Mouse (Mus musculus) limb, embryonic 10.5 days (tissue): ENCODE results near the gene Trim46. TPM values are rescaled to one million over a fixed set of nuclear protein-coding genes. Genes with fewer than 3 reads are reported as not detected.

ENCODE experiments used
- DNase-seq: peaks from one replicate; pipeline ENCODE4 v3.0.0-alpha.2; 2017; ENCODE audit warnings: low spot score
- H3K27ac ChIP-seq: fragments of 300-500 bp; sonication (generic); 2 replicates; pipeline ENCODE4 v1.5.1; 2016; ENCODE audit warnings: mild to moderate bottlenecking
- H3K27me3 ChIP-seq: fragments of 300-500 bp; sonication (generic); 2 replicates; pipeline ENCODE4 v1.6.1; 2016; ENCODE audit warnings: low read depth, mild to moderate bottlenecking; ENCODE audit not compliant: poor library complexity, severe bottlenecking
- H3K36me3 ChIP-seq: fragments of 300-500 bp; sonication (generic); 2 replicates; pipeline ENCODE4 v1.6.1; 2016; ENCODE audit warnings: mild to moderate bottlenecking, moderate library complexity
- H3K4me1 ChIP-seq: fragments of 300-500 bp; sonication (generic); 2 replicates; pipeline ENCODE4 v1.6.1; 2016
- H3K4me3 ChIP-seq: fragments of 300-500 bp; sonication (generic); 2 replicates; pipeline ENCODE4 v1.5.1; 2016; ENCODE audit warnings: mild to moderate bottlenecking, moderate library complexity
- H3K9me3 ChIP-seq: fragments of 300-500 bp; sonication (generic); replicated peaks from 2 replicates; pipeline ENCODE4 v1.6.1; 2016; ENCODE audit warnings: mild to moderate bottlenecking
- WGBS: fragments of 180-500 bp; shearing (Covaris S2); methylation state at CpG from one replicate; pipeline ENCODE4 v1.1.7; 2016; 5-methylcytosine and 5-hydroxymethylcytosine counted together
- polyA plus RNA-seq: library from polyadenylated mRNA; unstranded; fragments of >200 nt; fragmentation: Nextera tagmentation; extraction: Ambion mirVana; gene quantifications from 2 replicates; pipeline ENCODE4 v1.2.1, GENCODE M21; 2016

Gene Trim46
- polyA plus RNA-seq, 1 experiment from 2014 or later: 6.1 TPM

DNA sequence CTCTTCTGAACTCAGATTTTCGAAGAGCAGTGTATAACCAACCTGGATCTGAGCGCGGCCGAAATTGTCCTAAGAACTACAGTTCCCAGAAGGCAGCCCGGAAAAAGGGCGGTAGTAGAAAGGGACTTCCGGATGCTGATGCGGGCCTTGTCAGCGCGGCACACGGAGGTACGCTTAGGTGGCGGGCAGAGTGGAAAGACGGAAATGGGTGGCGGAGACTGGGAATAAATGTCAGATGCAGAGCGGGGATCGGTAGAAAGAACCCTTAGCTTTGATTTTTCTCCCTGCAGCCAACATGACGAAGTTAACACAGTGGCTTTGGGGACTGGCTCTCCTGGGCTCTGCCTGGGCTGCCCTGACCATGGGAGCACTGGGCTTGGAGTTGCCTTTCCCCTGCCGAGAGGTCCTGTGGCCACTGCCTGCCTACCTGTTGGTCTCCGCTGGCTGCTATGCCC is 20.4 kb upstream of the Trim46 start:
- peak overlapping the region; percentile 85 for H3K27ac ChIP-seq

GRCm38 (mm10) chr3:89262417-89262816 is 16.3 kb upstream of the Trim46 start:
- Histone ChIP-seq H3K27me3 (0 out of 2 replicates have a peak, but pooled peaks cover 10% of the 10 kb centered on the region), H3K4me1 (peaks cover 31% of the 10 kb centered on the region), H3K36me3 (no peaks in the 10 kb centered on the region), H3K4me3 (no peak overlapping the region), H3K27ac (0 out of 2 replicates have a peak overlapping the region, but pooled peaks have one; percentile 8), H3K9me3 (no peaks in the 10 kb centered on the region)
- WGBS: 70% methylated on average over 10 of the region's 10 CpGs
- no peak for DNase-seq

More for the DNA sequence above, 20.4 kb upstream of the Trim46 start:
- WGBS: under 1% methylated on average over 20 of the region's 20 CpGs
- peaks cover 15% of the 10 kb centered on the region for H3K36me3 ChIP-seq
- peak overlapping the region; percentile 64 for H3K4me3 ChIP-seq
- H3K4me1 ChIP-seq: peaks cover 59% of the 10 kb centered on the region
- H3K9me3 ChIP-seq: no peaks in the 10 kb centered on the region
- DNase-seq: peak; percentile 85
- H3K27me3 ChIP-seq: no peaks in the 10 kb centered on the region

- 0 out of 2 replicates have a peak, but pooled peaks cover 10% of the 10 kb centered on the region for H3K27me3 ChIP-seq
- no peaks in the 10 kb centered on the region for H3K36me3 ChIP-seq
- H3K4me1 ChIP-seq: peaks cover 14% of the 10 kb centered on the region; the same call in 1 of the 2 replicates
- no peak overlapping the region for H3K27ac ChIP-seq
- no peak overlapping the region for H3K4me3 ChIP-seq
- WGBS: 81% methylated on average over 3 of the region's 3 CpGs
- H3K9me3 ChIP-seq: no peaks in the 10 kb centered on the region
- no peak for DNase-seq
Measured at GRCm38 (mm10) chr3:89260211-89260610, 14.1 kb upstream of the Trim46 start.

GRCm38 (mm10) chr3:89259076-89259475 is 13.0 kb upstream of the Trim46 start, which contains the start of gene Dpm3:
Dpm3 (plus strand) TSS chr3:89259358.
- H3K36me3 ChIP-seq: no peaks in the 10 kb centered on the region
- peaks cover 14% of the 10 kb centered on the region; the same call in 1 of the 2 replicates for H3K4me1 ChIP-seq
- H3K27me3 ChIP-seq: 0 out of 2 replicates have a peak, but pooled peaks cover 10% of the 10 kb centered on the region
- DNase-seq: no peak
- H3K27ac ChIP-seq: no peak within 1 kb of the TSS
- no peaks in the 10 kb centered on the region for H3K9me3 ChIP-seq
- 52% methylated on average over 7 of the region's 7 CpGs for WGBS
- no peak within 1 kb of the TSS for H3K4me3 ChIP-seq

GRCm38 (mm10) chr3:89256177-89256576 is 10.1 kb upstream of the Trim46 start:
- Histone ChIP-seq H3K27me3 (0 out of 2 replicates have a peak, but pooled peaks cover 18% of the 10 kb centered on the region), H3K9me3 (no peaks in the 10 kb centered on the region), H3K4me1 (peaks cover 30% of the 10 kb centered on the region), H3K4me3 (no peak overlapping the region), H3K27ac (no peak overlapping the region), H3K36me3 (no peaks in the 10 kb centered on the region)
- WGBS: 89% methylated on average over 5 of the region's 5 CpGs
- DNase-seq: no peak

- 0 out of 2 replicates have a peak, but pooled peaks cover under 1% of the 10 kb centered on the region for H3K36me3 ChIP-seq
- 91% methylated on average over 5 of the region's 5 CpGs for WGBS
- H3K9me3 ChIP-seq: no peaks in the 10 kb centered on the region
- no peak for DNase-seq
- H3K4me1 ChIP-seq: peaks cover 42% of the 10 kb centered on the region
- H3K27me3 ChIP-seq: 0 out of 2 replicates have a peak, but pooled peaks cover 17% of the 10 kb centered on the region
- H3K27ac ChIP-seq: no peak overlapping the region
- H3K4me3 ChIP-seq: no peak overlapping the region
Measured at GRCm38 (mm10) chr3:89254994-89255393, 8.9 kb upstream of the Trim46 start.

DNA sequence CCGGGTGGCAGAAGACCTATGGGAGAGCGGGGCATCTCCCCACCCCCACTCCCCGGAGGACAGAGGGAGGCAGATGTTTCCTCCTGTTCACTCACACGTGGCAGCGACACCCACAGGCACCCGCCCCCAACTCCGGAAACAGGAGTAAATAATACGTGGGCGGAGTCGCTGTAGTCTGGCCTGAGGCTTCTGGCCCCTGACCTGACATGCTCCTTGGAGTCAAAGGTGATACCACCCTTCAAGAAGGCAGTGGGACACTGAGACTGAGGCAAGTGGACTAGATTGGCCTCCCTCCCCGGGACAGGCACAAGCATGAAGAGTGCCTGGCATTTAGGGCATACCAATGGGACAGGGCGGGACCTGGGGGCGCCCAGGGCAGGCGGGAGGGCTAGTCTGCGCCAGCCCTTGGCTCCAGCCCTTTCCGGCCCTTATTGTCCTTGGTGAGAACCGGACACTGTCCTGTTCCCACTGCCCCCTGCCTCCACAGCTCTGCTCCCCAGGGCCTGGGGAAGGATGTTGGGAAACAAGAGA is 5.3 kb upstream of the Trim46 start:
- DNase-seq: peak; percentile 62
- peaks cover 52% of the 10 kb centered on the region for H3K4me1 ChIP-seq
- H3K36me3 ChIP-seq: peaks cover 26% of the 10 kb centered on the region
- no peaks in the 10 kb centered on the region for H3K9me3 ChIP-seq
- peak overlapping the region; percentile 83 for H3K27ac ChIP-seq
- 0 out of 2 replicates have a peak, but pooled peaks cover 8% of the 10 kb centered on the region for H3K27me3 ChIP-seq
- 7% methylated on average over 17 of the region's 17 CpGs for WGBS
- H3K4me3 ChIP-seq: peak overlapping the region; percentile 42

- Histone ChIP-seq H3K4me1 (peaks cover 61% of the 10 kb centered on the region), H3K4me3 (peak overlapping the region; percentile 3; the same call in 1 of the 2 replicates), H3K27ac (no peak overlapping the region; the same call in 1 of the 2 replicates)
Measured at GRCm38 (mm10) chr3:89250435-89251040, 4.4 kb upstream of the Trim46 start.

GRCm38 (mm10) chr3:89247466-89247865 is 1.4 kb upstream of the Trim46 start:
- no peak for DNase-seq
- Histone ChIP-seq H3K4me1 (peaks cover 77% of the 10 kb centered on the region), H3K9me3 (no peaks in the 10 kb centered on the region), H3K27ac (peak overlapping the region; percentile 91), H3K27me3 (peaks cover 29% of the 10 kb centered on the region), H3K4me3 (peak overlapping the region; percentile 73), H3K36me3 (peaks cover 26% of the 10 kb centered on the region)
- WGBS: 91% methylated on average over 4 of the region's 4 CpGs

More at GRCm38 (mm10) chr3:89250435-89251040, 4.4 kb upstream of the Trim46 start:
- Histone ChIP-seq H3K27me3 (peaks cover 11% of the 10 kb centered on the region; the same call in 1 of the 2 replicates), H3K9me3 (no peaks in the 10 kb centered on the region), H3K36me3 (peaks cover 26% of the 10 kb centered on the region)
- 18% methylated on average over 7 of the region's 7 CpGs for WGBS
- DNase-seq: peak; percentile 55

DNA sequence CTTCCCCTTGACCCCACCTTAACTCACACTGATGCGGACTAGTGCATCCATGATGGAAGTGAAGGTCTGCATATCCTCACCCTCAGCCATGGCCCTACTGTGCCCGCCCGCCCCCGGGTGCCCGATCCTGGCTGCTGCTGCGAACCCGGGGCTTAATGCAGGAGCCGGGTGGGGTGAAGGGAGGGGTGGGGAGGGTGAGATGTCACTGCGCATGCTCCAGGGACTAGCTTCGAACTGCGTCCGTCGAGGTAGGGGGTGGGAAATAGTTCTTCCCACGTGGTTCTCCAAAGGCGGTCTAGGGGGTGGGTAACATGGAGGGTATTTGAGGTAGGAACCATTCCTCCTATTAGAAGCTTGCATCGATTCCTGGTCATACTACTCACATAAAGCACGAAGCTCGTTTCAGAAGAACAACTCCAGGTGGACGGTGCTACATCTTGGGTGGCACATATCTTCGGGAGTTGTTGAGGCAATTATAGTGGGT is 379 bp downstream of the Trim46 start, which contains the start of gene Krtcap2:
Gene Krtcap2 (plus strand): TSS at position 279 of the 484 bp plus-strand sequence.
- DNase-seq: peak; percentile 60
- peaks cover 24% of the 10 kb centered on the region for H3K27me3 ChIP-seq
- WGBS: 4% methylated on average over 20 of the region's 20 CpGs
- no peaks in the 10 kb centered on the region for H3K9me3 ChIP-seq
- peaks cover 59% of the 10 kb centered on the region for H3K4me1 ChIP-seq
- H3K4me3 ChIP-seq: peak within 1 kb of the TSS; percentile 73
- H3K27ac ChIP-seq: peak within 1 kb of the TSS; percentile 91
- H3K36me3 ChIP-seq: peaks cover 36% of the 10 kb centered on the region

GRCm38 (mm10) chr3:89244982-89245687 is 974 bp downstream of the Trim46 start:
- H3K36me3 ChIP-seq: peaks cover 38% of the 10 kb centered on the region
- no peaks in the 10 kb centered on the region for H3K9me3 ChIP-seq
- peaks cover 24% of the 10 kb centered on the region for H3K27me3 ChIP-seq
- DNase-seq: peak; percentile 75
- peaks cover 53% of the 10 kb centered on the region for H3K4me1 ChIP-seq
- H3K4me3 ChIP-seq: peak overlapping the region; percentile 73
- peak overlapping the region; percentile 91 for H3K27ac ChIP-seq
- 2% methylated on average over 26 of the region's 26 CpGs for WGBS

DNA sequence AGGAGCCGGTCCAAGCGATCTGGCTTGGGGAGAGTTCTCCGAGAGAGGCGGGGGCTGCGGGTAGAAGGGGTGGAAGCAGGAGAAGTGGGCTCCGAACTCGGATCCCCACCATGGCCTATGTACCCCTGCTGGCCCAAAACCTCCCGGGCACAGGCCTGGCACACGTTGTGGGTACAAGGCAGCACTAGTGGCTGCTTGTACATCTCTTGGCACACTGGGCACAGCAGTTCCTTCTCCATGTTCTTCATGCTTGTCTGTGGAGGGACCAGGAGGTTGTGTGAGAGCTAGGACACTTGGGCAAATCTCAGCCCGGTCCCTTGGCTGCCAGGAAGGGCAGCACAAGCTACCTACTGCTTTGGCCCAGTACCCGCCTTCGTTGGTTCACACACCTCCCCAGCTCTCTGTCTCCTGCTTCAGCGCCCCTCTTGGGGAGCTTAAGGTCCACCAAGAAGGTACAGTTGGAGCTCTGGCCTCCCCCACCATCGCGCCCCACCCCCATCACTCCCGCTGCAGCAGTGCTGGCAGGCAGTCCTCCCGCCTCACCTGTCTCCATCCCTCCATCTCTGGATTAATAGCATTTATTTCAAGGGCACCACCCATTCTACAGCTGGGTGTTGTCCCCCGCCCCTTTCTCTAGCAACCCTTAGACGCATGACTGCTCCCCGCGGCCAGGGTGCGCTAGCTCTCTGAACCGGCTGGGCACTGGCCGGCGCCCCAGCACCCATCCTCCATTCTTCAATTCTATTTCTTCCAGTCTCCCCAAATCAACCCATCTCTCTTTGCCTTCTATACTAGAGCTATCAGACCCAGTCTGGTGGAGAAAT is 1.7 kb downstream of the Trim46 start:
- Histone ChIP-seq H3K27me3 (peaks cover 24% of the 10 kb centered on the region), H3K4me3 (peak overlapping the region; percentile 73), H3K9me3 (no peaks in the 10 kb centered on the region), H3K27ac (peak overlapping the region; percentile 91), H3K4me1 (peaks cover 47% of the 10 kb centered on the region), H3K36me3 (peaks cover 31% of the 10 kb centered on the region)
- peak; percentile 50 for DNase-seq
- 9% methylated on average over 25 of the region's 25 CpGs for WGBS
